Comparison of ENCODE assay signal across 24 mouse cellular contexts in genomic region chr9:30549892-30550515, GRCm38 (mm10).
DNase-seq lines count a peak whose midpoint lies in the region; ATAC-seq and TF ChIP-seq lines count a peak whose summit lies in the region.
"Had no signal": no experiment of that assay in that cellular context is flagged by ENCODE, and none has a peak within 500 bp of the region (broad histone marks: within the 10 kb centered on the region; RNA-seq: fewer than 3 reads in every experiment).

No protein-coding gene starts in this region.

- peak; percentile 93 for ATAC-seq in limb, embryonic 14.5 days (ENCODE audit: low FRiP score, low read depth)
- ATAC-seq in midbrain, embryonic 13.5 days, result no peak
- ATAC-seq in intestine, postnatal 0 days, result no peak
- ATAC-seq: CD4-positive, CD25-positive, alpha-beta regulatory T cell, adult 4 months; forebrain, embryonic 13.5 days; forebrain, embryonic 16.5 days; hindbrain, embryonic 16.5 days had no signal

- intact Hi-C loops in heart, postnatal 10 days (cut with DNase I), result no loop called here

- no peak overlapping the region for H3K4me2 ChIP-seq in limb, embryonic 14.5 days (replicated peaks; ENCODE audit: low read depth, low read length, severe bottlenecking)
- no peak overlapping the region for H3K4me2 ChIP-seq in midbrain, embryonic 13.5 days (replicated peaks)
- H3K4me2 ChIP-seq in intestine, postnatal 0 days (replicated peaks; ENCODE audit: low read depth), result no peak overlapping the region
- H3K4me2 ChIP-seq: embryonic facial prominence, embryonic 12.5 days; forebrain, embryonic 13.5 days; heart, embryonic 11.5 days; hindbrain, embryonic 13.5 days had no signal

- no peaks in the 10 kb centered on the region for H3K4me1 ChIP-seq in limb, embryonic 14.5 days (ENCODE audit: control insufficient read depth, insufficient read depth, low read length)
- no peaks in the 10 kb centered on the region for H3K4me1 ChIP-seq in midbrain, embryonic 13.5 days (replicated peaks)
- no peaks in the 10 kb centered on the region for H3K4me1 ChIP-seq in thymus, adult 2 months (replicated peaks; ENCODE audit: control insufficient read depth, insufficient read depth, low read length)
- H3K4me1 ChIP-seq in intestine, postnatal 0 days (replicated peaks; ENCODE audit: control insufficient read depth, insufficient read depth, low read length), result no peaks in the 10 kb centered on the region
- H3K4me1 ChIP-seq: embryonic facial prominence, embryonic 12.5 days; forebrain, embryonic 13.5 days; hindbrain, embryonic 10.5 days; hindbrain, embryonic 13.5 days had no signal

- peak; percentile 58 for DNase-seq in heart, adult 11 months
- no peak for DNase-seq in heart, postnatal 10 days
- peak; percentile 69 for DNase-seq in NIH3T3 (ENCODE audit: low read depth)
- peak; percentile 79 for DNase-seq in limb, embryonic 14.5 days (ENCODE audit: low spot score)
- DNase-seq in thymus, adult 2 months, result no peak
- DNase-seq: adrenal gland, postnatal 10 days; adrenal gland, postnatal 36 days; cerebellum, adult 18-20 months; cerebellum, adult 9-10 months; cerebellum, postnatal 14 days; gastrocnemius, postnatal 10 days; gastrocnemius, postnatal 36 days; heart, postnatal 36 days had no signal

- no peak overlapping the region for H3K4me3 ChIP-seq in limb, embryonic 14.5 days (replicated peaks; ENCODE audit: low read length)
- H3K4me3 ChIP-seq in midbrain, embryonic 13.5 days (replicated peaks), result no peak overlapping the region
- no peak overlapping the region for H3K4me3 ChIP-seq in thymus, adult 2 months (ENCODE audit: control insufficient read depth, insufficient read depth, low read length)
- no peak overlapping the region for H3K4me3 ChIP-seq in intestine, postnatal 0 days (ENCODE audit: low read depth, low read length)
- H3K4me3 ChIP-seq: embryonic facial prominence, embryonic 12.5 days; erythroblast, embryonic 14.5 days; forebrain, embryonic 13.5 days; hindbrain, embryonic 10.5 days; hindbrain, embryonic 13.5 days had no signal

- TF ChIP-seq POLR2A in limb, embryonic 14.5 days (IDR thresholded peaks at IDR 0.05; ENCODE audit: borderline replicate concordance, extremely low read depth, insufficient read depth, insufficient read length), result no peak
- TF ChIP-seq POLR2A in thymus, adult 2 months (IDR thresholded peaks at IDR 0.05; ENCODE audit: control insufficient read depth, extremely low read depth, insufficient read depth, low read length, poor library complexity), result no peak

- 0 out of 2 replicates have a peak overlapping the region, but pooled peaks have one; percentile 43 for H3K27ac ChIP-seq in limb, embryonic 14.5 days (replicated peaks; ENCODE audit: low read depth, low read length)
- no peak overlapping the region for H3K27ac ChIP-seq in midbrain, embryonic 13.5 days
- no peak overlapping the region for H3K27ac ChIP-seq in thymus, adult 2 months (ENCODE audit: control insufficient read depth, insufficient read depth, low read length)
- no peak overlapping the region for H3K27ac ChIP-seq in intestine, postnatal 0 days (ENCODE audit: low read depth, low read length)
- H3K27ac ChIP-seq: embryonic facial prominence, embryonic 12.5 days; forebrain, embryonic 13.5 days; hindbrain, embryonic 10.5 days; hindbrain, embryonic 13.5 days had no signal

- no peak overlapping the region for H3K9ac ChIP-seq in limb, embryonic 14.5 days (ENCODE audit: low read depth, low read length, severe bottlenecking)
- no peak overlapping the region for H3K9ac ChIP-seq in midbrain, embryonic 13.5 days (replicated peaks)
- H3K9ac ChIP-seq in intestine, postnatal 0 days (ENCODE audit: low read depth, low read length), result no peak overlapping the region
- H3K9ac ChIP-seq: embryonic facial prominence, embryonic 12.5 days; forebrain, embryonic 13.5 days; hindbrain, embryonic 13.5 days had no signal

- 52% methylated on average over 5 of the region's 5 CpGs for WGBS in limb, embryonic 14.5 days
- WGBS in midbrain, embryonic 13.5 days, result 88% methylated on average over 5 of the region's 5 CpGs
- 90% methylated on average over 5 of the region's 5 CpGs for WGBS in thymus, adult 2 months
- WGBS in intestine, postnatal 0 days, result 81% methylated on average over 5 of the region's 5 CpGs

- TF ChIP-seq CTCF in thymus, adult 2 months (IDR thresholded peaks at IDR 0.05; ENCODE audit: borderline replicate concordance, control insufficient read depth, extremely low read depth, insufficient read depth, low read length, poor library complexity), result no peak
- no peak for TF ChIP-seq CTCF in intestine, postnatal 0 days (IDR thresholded peaks at IDR 0.05; ENCODE audit: low read depth)

- no peaks in the 10 kb centered on the region for H3K36me3 ChIP-seq in limb, embryonic 14.5 days (ENCODE audit: control insufficient read depth, insufficient read depth, low read length)
- no peaks in the 10 kb centered on the region for H3K36me3 ChIP-seq in midbrain, embryonic 13.5 days
- no peaks in the 10 kb centered on the region for H3K36me3 ChIP-seq in thymus, adult 2 months (ENCODE audit: control insufficient read depth, insufficient read depth, low read length)
- H3K36me3 ChIP-seq in intestine, postnatal 0 days (ENCODE audit: control insufficient read depth, insufficient read depth), result no peaks in the 10 kb centered on the region
- H3K36me3 ChIP-seq: embryonic facial prominence, embryonic 12.5 days; hindbrain, embryonic 10.5 days; hindbrain, embryonic 13.5 days had no signal

- H3K27me3 ChIP-seq in limb, embryonic 14.5 days (ENCODE audit: control insufficient read depth, insufficient read depth, low read length), result no peaks in the 10 kb centered on the region
- H3K27me3 ChIP-seq in midbrain, embryonic 13.5 days, result no peaks in the 10 kb centered on the region
- no peaks in the 10 kb centered on the region for H3K27me3 ChIP-seq in thymus, adult 2 months (ENCODE audit: control insufficient read depth, insufficient read depth, low read length)
- no peaks in the 10 kb centered on the region for H3K27me3 ChIP-seq in intestine, postnatal 0 days (replicated peaks; ENCODE audit: control insufficient read depth, insufficient read depth, low read length)
- H3K27me3 ChIP-seq: embryonic facial prominence, embryonic 12.5 days; forebrain, embryonic 13.5 days; hindbrain, embryonic 13.5 days had no signal

- no peaks in the 10 kb centered on the region for H3K9me3 ChIP-seq in limb, embryonic 14.5 days (ENCODE audit: control insufficient read depth, low read length)
- no peaks in the 10 kb centered on the region for H3K9me3 ChIP-seq in midbrain, embryonic 13.5 days
- H3K9me3 ChIP-seq in intestine, postnatal 0 days (ENCODE audit: control insufficient read depth), result no peaks in the 10 kb centered on the region
- H3K9me3 ChIP-seq: embryonic facial prominence, embryonic 12.5 days; forebrain, embryonic 13.5 days; hindbrain, embryonic 10.5 days; hindbrain, embryonic 13.5 days had no signal

Comparison
In these comparisons a context has a peak if more than half of its experiments do, and no peak if none do; other contexts are left out.
1. DNase-seq: peak in heart, adult 11 months (single experiment), NIH3T3 (single experiment) and limb, embryonic 14.5 days (single experiment); none in heart, postnatal 10 days (0 of 2) and thymus, adult 2 months (single experiment).